Mouse (Mus musculus) layer of hippocampus, postnatal 36 days (tissue): ENCODE measurements at regions not wholly inside any gene's neighbourhood (a gene's known extent, or its start where the extent isn't known, plus 50 kb on each side); places are given as distances from the start of the nearest gene placed in this dataset.

Experiments
- DNase-seq, 2 experiments: peaks; one replicate each; pipeline ENCODE4 v3.0.0; 2022

- no peak for DNase-seq
Observed at GRCm38 (mm10) chr15:50942429-50942828, 2942.3 kb upstream of the Gm7489 start.

- no peak for DNase-seq
Observed at GRCm38 (mm10) chr15:50944976-50945375, 2939.7 kb upstream of the Gm7489 start.

GRCm38 (mm10) chr15:50959109-50959508 lies 2925.6 kb upstream of the Gm7489 start:
- DNase-seq: no peak

GRCm38 (mm10) chr15:50963606-50964005 lies 2921.1 kb upstream of the Gm7489 start:
- DNase-seq: no peak

- DNase-seq: no peak
Observed at GRCm38 (mm10) chr15:50964236-50964635, 2920.5 kb upstream of the Gm7489 start.

GRCm38 (mm10) chr15:50967176-50967575 lies 2917.5 kb upstream of the Gm7489 start:
- no peak for DNase-seq

GRCm38 (mm10) chr15:50970637-50971036 lies 2914.1 kb upstream of the Gm7489 start:
- DNase-seq: no peak

GRCm38 (mm10) chr15:50972593-50972992 lies 2912.1 kb upstream of the Gm7489 start:
- DNase-seq: no peak

GRCm38 (mm10) chr15:50974002-50974754 lies 2910.5 kb upstream of the Gm7489 start:
- no peak for DNase-seq

- no peak for DNase-seq
Observed at GRCm38 (mm10) chr15:50989457-50989856, 2895.2 kb upstream of the Gm7489 start.

GRCm38 (mm10) chr15:50991667-50992066 lies 2893.0 kb upstream of the Gm7489 start:
- peak in 1 of 2 experiments; percentile 7 for DNase-seq

GRCm38 (mm10) chr15:50992246-50992645 lies 2892.5 kb upstream of the Gm7489 start:
- DNase-seq: no peak

GRCm38 (mm10) chr15:50993121-50993520 lies 2891.6 kb upstream of the Gm7489 start:
- DNase-seq: no peak

- no peak for DNase-seq
Observed at GRCm38 (mm10) chr15:50995688-50996087, 2889.0 kb upstream of the Gm7489 start.

GRCm38 (mm10) chr15:50996296-50996695 lies 2888.4 kb upstream of the Gm7489 start:
- DNase-seq: no peak

- DNase-seq: peak; percentile 57 to 64
Observed at GRCm38 (mm10) chr15:50997209-50997763, 2887.4 kb upstream of the Gm7489 start.

GRCm38 (mm10) chr15:51038968-51039367 lies 2845.7 kb upstream of the Gm7489 start:
- DNase-seq: no peak

- DNase-seq: no peak
Observed at GRCm38 (mm10) chr15:51070538-51070937, 2814.2 kb upstream of the Gm7489 start.

- DNase-seq: peak in 1 of 2 experiments; percentile 5
Observed at GRCm38 (mm10) chr15:51071132-51071656, 2813.5 kb upstream of the Gm7489 start.

- no peak for DNase-seq
Observed at GRCm38 (mm10) chr15:51073678-51074077, 2811.0 kb upstream of the Gm7489 start.

GRCm38 (mm10) chr15:51074196-51074595 lies 2810.5 kb upstream of the Gm7489 start:
- DNase-seq: no peak

- DNase-seq: no peak
Observed at GRCm38 (mm10) chr15:51083677-51084322, 2800.9 kb upstream of the Gm7489 start.

- DNase-seq: no peak
Observed at GRCm38 (mm10) chr15:51092936-51093335, 2791.8 kb upstream of the Gm7489 start.
